Mouse (Mus musculus) erythroblast, embryonic 14.5 days (primary cell): ENCODE measurements around the gene Amelx. TPM values are rescaled to one million over a fixed set of nuclear protein-coding genes. Genes with fewer than 3 reads are reported as not detected.

Source experiments
- H3K27me3 ChIP-seq: 2 replicates; pipeline ENCODE4 v1.6.1; 2012; ENCODE audit warnings: inconsistent platforms; ENCODE audit not compliant: control insufficient read depth
- H3K36me3 ChIP-seq: 2 replicates; pipeline ENCODE4 v1.6.1; 2012; ENCODE audit warnings: mild to moderate bottlenecking, inconsistent platforms; ENCODE audit not compliant: control insufficient read depth
- H3K4me1 ChIP-seq: 2 replicates; pipeline ENCODE4 v1.6.1; 2012; ENCODE audit warnings: inconsistent platforms; ENCODE audit not compliant: control insufficient read depth
- H3K4me3 ChIP-seq: replicated peaks from 2 replicates; pipeline ENCODE3; 2012; ENCODE audit warnings: moderate library complexity, mild to moderate bottlenecking, inconsistent platforms
- H3K9me3 ChIP-seq: 2 replicates; pipeline ENCODE4 v1.6.1; 2012; ENCODE audit warnings: low read length, inconsistent platforms, mixed read lengths; ENCODE audit not compliant: control insufficient read depth
- GATA1 ChIP-seq: IDR thresholded peaks from 2 replicates; pipeline ENCODE4 v1.6.1; 2012; ENCODE audit warnings: low read length, inconsistent platforms, mixed read lengths
- TAL1 ChIP-seq: IDR thresholded peaks from 3 replicates; pipeline ENCODE4 v1.6.1; 2012; ENCODE audit warnings: low read length, inconsistent platforms, mixed read lengths
- polyA plus RNA-seq: library from polyadenylated mRNA; stranded (reverse); fragments of >175 nt; gene quantifications from 2 replicates; pipeline ENCODE4 v1.2.3, GENCODE M21; 2012

Amelx gene
- polyA plus RNA-seq, 1 experiment: not detected

- TF ChIP-seq TAL1 (no peak), GATA1 (no peak)
- no peaks in the 10 kb centered on the region for H3K27me3 ChIP-seq
- H3K9me3 ChIP-seq: no peaks in the 10 kb centered on the region
- no peaks in the 10 kb centered on the region for H3K4me1 ChIP-seq
- H3K4me3 ChIP-seq: no peak overlapping the region
- no peaks in the 10 kb centered on the region for H3K36me3 ChIP-seq
These were observed 47.2 kb downstream of the Amelx start for GRCm38 (mm10) chrX:169139758-169140157.

Other genes starting within 250 kb of the Amelx start
- 0.06 and 0.11 TPM in 2 replicates for gene Hccs, start 133.2 kb upstream of the Amelx start, polyA plus RNA-seq